Mouse (Mus musculus) neural tube, embryonic 10.5 days (tissue): ENCODE measurements around the gene H2-D1.
"Not testable (repeated sequence)": the region's sequence is repeated elsewhere in the genome, so short reads cannot be mapped to it uniquely, and the experiment has no call there.

Experiments used
- DNase-seq: peaks from one replicate; pipeline ENCODE4 v3.0.0-alpha.2; 2017; ENCODE audit warnings: low spot score; ENCODE audit errors: extremely low spot score

The H2-D1 gene

GRCm38 (mm10) chr17:35255704-35256103, 6.8 kb upstream of the H2-D1 start:
- no peak for DNase-seq

DNA sequence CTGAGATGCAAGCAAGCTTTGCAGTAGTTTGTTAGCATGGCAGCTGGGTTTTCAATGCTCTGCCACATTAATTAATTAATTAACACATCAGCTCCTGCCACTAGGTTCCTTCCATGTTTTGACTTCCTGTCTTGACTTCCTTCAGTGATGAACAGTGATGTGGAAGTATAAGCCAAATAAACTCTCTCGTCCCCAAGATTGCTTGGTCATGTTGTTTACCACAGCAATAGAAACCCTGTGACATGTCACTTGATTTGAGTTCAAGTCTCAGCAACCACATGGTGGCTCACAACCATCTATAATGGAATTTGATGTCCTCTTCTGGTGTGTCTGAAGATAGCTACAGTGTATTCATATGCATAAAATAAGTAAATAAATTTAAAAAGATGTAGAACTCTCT, 5.2 kb upstream of the H2-D1 start:
- no peak for DNase-seq

- DNase-seq, result peak; percentile 88
These were observed 4.6 kb upstream of the H2-D1 start for GRCm38 (mm10) chr17:35257824-35258491.

DNA sequence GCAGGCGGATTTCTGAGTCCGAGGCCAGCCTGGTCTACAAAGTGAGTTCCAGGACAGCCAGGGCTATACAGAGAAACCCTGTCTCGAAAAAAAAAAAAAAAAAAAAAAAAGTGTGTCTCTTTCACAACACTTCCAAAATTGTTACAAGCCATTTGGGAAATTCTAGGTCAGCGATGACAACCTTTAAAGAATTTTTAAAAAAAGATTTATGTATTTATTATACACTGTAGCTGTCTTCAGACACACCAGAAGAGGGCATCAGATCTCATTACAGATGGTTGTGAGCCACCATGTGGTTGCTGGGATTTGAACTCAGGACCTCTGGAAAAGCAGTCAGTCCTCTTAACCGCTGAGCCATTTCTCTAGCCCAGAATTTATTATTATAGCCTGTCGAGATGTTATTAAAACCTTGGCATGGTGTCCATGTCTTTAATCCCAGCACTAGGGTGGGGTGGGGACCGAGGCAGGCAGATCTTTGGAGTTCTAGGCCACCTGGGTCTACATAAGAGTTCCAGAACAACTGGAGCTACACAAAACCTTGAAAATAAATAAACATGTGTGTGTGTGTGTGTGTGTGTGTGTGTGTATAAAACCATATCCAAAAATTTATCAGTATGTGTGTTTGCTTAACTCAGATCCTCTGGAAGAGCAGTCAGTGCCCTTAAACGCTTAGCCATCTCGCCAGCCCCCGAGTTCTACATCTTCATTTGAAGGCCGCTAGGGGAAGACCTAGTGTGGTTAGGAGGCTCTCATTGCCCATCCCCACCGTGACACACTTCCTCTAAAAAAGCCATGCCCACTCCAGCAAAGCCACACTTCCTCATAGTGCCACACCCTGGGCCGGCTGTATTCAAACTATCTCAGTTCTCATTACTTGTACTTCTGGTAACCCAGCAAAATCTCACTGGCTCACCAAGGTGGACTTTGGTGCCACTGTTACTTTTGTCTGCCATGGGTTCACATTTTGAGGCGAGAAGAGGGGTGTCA, 3.7 kb upstream of the H2-D1 start:
- no peak for DNase-seq

- DNase-seq, result no peak
These were observed 2.9 kb upstream of the H2-D1 start for GRCm38 (mm10) chr17:35259621-35260020.

DNA sequence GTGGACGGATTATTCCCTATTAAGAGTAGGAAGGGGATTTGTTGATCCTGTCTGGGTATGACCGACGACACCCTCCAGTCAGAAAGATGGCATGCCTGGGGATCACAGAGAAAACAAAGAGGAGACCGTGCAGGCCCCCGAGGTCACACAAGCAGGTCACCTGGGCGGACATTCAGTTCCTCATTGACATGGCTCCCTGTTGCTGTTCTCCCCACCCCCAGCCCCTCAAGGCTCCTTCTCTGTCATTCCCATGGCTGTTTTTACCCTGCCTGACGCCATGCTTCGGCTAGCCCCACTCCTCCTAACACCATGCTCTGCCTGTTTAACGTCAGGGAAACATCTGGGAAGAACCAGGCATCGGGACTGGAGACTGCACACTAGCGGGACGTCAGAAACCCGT, 879 bp upstream of the H2-D1 start:
- DNase-seq, result no peak

DNA sequence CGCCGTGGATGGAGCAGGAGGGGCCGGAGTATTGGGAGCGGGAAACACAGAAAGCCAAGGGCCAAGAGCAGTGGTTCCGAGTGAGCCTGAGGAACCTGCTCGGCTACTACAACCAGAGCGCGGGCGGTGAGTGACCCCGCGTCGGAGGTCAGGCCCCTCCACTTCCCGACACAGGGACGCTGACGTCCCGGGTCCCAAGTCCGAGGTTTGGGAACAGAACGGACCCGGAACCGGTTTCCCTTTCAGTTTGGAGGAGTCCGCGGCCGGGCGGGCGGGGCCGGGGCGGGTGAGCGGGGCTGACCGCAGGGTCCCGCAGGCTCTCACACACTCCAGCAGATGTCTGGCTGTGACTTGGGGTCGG, 973 bp downstream of the H2-D1 start:
- DNase-seq, result peak; percentile 60

- no peak for DNase-seq
These were observed 5.0 kb downstream of the H2-D1 start for GRCm38 (mm10) chr17:35267399-35268086.

DNA sequence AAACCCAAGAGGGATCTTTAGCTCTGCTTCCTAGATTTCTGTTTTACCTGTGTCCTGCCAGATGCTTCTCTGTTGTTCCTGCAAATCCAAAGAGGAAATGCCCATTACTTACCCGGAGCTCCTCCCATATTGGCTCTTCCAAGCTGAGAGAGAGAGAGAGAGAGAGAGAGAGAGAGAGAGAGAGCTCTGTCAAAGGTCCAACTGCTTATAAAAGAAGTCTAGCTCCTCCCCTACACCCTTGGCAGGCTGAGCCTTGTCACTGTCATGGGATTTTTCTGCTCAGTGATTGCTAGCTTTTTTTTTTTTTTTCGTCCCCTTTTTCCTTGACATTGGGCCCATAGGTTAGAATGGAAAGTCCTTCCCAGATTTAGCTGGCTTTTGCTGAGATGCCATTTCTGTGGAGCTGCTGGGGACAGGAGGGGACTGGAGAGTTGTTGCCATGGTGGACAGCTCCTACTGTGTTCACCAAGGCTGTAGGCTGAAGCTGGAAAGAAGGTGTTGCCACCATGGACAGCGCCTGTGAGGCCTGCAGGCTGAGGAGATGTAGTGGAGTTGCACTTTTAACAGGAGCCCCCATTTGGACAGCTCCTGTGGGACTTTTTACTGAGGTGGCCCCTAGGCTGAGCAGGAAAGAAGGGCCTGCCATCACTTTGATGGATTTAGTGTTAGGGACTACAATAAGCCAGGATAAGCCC, 7.3 kb downstream of the H2-D1 start:
- DNase-seq, result peak; percentile 48

DNA sequence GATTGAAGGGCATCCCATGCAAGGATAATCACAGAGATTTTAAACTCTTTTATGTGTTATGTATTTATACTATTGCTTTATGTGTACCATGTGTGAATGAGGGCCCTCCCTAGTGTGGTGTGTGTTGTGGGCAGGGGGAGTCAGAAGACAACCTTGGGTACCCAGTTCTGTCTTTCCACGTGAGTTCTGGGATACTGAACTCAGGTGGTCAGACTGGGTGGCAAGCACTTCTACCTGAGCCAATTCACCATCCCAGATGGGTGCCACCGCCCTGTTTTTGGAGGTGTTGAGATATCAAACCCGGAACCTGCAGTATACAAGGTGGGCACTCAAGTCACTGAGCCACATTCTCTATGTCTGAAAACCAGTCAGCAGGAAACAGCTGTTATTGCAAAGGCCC, 9.7 kb downstream of the H2-D1 start:
- DNase-seq, result no peak

- DNase-seq, result peak; percentile 86
These were observed 12.2 kb downstream of the H2-D1 start for GRCm38 (mm10) chr17:35274770-35275169.

DNA sequence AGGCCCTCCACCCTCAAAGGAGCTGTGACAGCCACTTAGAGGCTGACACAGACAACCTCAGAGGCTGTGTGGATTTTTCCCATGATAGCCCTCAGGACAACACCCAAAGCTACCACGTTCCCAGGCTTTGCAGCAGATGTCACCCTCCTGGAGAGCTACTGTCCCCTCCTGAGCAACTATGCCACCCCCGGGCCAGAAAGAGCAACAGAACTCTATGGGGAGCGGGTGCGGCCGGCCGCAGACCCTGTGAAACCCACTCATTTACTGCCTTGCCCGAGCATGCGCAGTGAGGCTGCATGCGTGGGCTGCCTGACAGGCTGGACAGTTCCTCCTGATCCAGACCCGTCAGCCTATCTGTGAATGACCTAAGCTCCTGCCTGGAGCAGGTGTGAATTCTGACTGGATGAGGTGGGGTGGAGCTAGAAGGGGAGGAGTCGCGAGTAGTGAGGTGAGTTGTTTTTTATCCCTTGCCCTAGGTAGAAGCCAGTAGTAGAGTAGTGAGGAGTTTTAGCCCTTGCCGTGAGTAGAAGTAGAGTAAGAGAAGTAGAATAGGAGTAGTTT, 13.9 kb downstream of the H2-D1 start:
- DNase-seq, result no peak

DNA sequence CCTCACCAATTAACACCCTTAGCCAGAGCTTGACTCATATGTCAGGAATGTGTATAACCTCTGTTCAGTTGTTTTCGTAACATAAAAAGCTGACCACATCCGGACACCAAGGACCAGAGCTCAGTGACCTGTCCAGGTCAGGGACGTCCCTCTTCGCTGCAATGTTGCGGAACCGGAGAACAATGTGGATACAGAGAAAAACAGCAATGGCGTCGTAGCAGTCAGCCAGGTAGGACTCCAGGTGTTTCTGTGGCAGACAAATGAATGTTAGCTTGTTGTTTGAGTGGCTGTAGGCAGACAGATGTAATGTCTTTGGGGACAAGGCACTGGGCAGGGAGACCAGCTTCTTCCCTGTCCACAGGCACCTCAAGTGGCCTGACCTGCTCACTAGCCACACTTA, 15.5 kb downstream of the H2-D1 start:
- DNase-seq, result no peak

GRCm38 (mm10) chr17:35278957-35279688, 16.6 kb downstream of the H2-D1 start:
- DNase-seq, result no peak

DNA sequence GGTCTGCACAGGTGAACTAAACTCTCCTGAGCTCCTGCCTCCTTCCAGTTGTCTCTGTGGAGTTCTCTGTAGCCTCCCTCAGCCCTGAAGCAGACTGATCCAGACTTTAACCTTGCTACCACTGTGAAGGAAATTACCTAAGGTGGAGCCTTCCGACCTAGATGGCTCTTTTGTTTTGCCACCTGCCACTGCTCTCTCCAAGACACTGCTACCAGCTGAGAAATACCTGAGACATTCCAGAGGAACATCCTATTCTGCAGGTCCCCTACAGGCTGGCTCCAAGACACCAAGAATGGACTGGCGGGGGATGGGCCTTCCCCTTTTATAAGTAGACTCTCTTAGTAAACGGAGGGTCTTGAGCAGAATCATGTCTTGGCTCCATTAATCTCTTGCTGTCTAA, 17.7 kb downstream of the H2-D1 start:
- DNase-seq, result no peak

DNA sequence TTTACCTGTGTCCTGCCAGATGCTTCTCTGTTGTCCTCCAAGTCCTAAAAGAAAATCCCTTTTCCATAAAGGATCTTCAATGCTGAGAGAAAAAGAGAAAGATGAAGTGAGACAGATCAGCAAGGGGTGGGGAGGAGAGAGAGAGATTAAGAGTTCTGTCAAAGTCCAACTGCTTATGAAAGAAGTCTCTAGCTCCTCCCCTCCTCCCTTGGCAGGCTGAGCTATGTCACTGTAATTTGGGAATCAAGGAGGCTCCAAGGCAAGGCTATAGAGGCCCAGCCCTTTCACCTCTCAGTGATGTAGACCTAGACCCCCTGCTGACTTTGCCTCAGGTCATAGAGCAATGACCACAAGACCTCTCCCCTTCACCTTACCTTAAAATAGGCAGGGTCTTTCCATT, 22.9 kb downstream of the H2-D1 start:
- DNase-seq, result no peak

GRCm38 (mm10) chr17:35295796-35296195, 33.3 kb downstream of the H2-D1 start:
- peak; percentile 53 for DNase-seq

GRCm38 (mm10) chr17:35300261-35300945, 37.9 kb downstream of the H2-D1 start:
- not testable (repeated sequence) for DNase-seq

DNA sequence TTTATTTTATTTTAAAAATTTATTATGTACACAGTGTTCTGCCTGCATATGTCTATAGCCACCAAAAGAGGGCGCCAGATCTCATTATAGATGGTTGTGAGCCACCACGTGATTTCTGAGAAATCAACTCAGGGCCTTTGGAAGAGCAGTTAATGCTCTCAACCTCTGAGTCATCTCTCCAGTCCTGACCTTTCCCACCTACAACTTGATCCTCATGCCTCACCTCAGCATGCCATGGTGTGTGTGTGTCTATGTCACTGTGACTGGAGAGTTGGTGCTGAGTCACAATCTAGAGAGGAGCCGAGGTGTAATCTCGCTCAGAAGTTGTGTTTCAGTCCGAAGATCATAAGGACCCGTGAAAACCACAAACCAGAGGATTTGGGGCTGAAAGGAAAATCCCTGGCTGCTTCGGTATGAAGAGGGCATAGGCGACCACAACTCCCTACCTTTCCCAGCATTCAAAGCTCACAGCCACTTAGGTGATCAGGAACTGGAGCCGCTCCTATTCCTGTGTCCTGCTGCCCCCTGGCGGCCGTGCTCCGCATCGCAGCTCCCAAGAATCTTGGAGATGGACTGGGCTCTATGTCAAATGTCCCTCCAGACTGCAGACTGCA, 39.2 kb downstream of the H2-D1 start:
- peak; percentile 84 for DNase-seq
